Mouse (Mus musculus): ENCODE data around the gene Gm21704. TPM values are rescaled to one million over a fixed set of nuclear protein-coding genes. Genes with fewer than 3 reads are reported as not detected.
"Not testable (repeated sequence)": the region's sequence is repeated elsewhere in the genome, so short reads cannot be mapped to it uniquely, and the experiment has no call there.

The Gm21704 gene
- not detected for total RNA-seq (2021)
- long read RNA-seq, experiment 1, result 0 reads
- long read RNA-seq, experiment 2, result 0 reads

GRCm38 (mm10) chrY:3410067-3410466, at the start of gene Gm21704, which contains the start of gene Gm21708:
Gm21704 (minus strand) TSS chrY:3410167.
Gm21708 (minus strand) TSS chrY:3410167.
- DNase-seq (ENCODE audit: low spot score in 2 of 2); intact Hi-C loops (cut with DNase I): not testable (repeated sequence)

DNA sequence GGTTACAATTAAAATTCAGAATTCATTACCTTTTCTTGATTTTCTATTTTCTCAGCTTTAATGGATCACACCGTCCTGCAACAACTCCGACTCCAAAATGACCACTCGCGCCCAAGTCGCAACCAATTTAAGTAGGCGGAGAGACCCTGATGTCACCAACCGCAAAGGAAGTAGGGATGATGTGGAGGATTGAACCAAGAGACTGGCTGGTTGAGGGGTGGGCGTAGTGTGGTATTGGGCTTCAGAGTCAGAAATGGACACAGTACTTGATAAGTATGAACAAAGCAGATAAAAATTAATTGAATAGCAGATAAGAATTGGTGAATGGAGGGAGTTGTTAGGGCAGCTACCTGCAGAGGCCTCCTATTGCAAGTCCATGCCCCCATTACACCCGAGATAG, 64.7 kb downstream of the Gm21704 start, which contains the start of gene Gm21693:
Gm21693 (minus strand) TSS at position 101 of the 400 bp plus-strand sequence.
- intact Hi-C loops (cut with DNase I); DNase-seq (ENCODE audit: low spot score in 2 of 2): not testable (repeated sequence)

GRCm38 (mm10) chrY:3340661-3341060, 69.3 kb downstream of the Gm21704 start:
- intact Hi-C loops (cut with DNase I), result not testable (repeated sequence)
- DNase-seq (ENCODE audit: low spot score in 2 of 2), result peak in 1 of 2 experiments; percentile 1

Other genes with a start within 250 kb of the Gm21704 start
- not detected for gene Gm21677, start 103.7 kb downstream of the Gm21704 start, total RNA-seq (2021)
- not detected for gene Gm21693, start 64.8 kb downstream of the Gm21704 start, total RNA-seq (2021)
- gene Gm21708, start within 50 bp of the Gm21704 start, total RNA-seq (2021), result not detected